Mouse (Mus musculus) T-helper 2 cell (primary cell): ENCODE results near the gene Gm49393.
"Not testable (repeated sequence)": the region's sequence is repeated elsewhere in the genome, so short reads cannot be mapped to it uniquely, and the experiment has no call there.

Source experiments
- in situ Hi-C: fragments of 300-600 bp; cut with MboI, MseI; formaldehyde crosslinking; loops from one replicate; pipeline ENCODE4 v1.15.1; 2025; ENCODE audit warnings: high pct_unique_total_duplicates

Gene Gm49393

DNA sequence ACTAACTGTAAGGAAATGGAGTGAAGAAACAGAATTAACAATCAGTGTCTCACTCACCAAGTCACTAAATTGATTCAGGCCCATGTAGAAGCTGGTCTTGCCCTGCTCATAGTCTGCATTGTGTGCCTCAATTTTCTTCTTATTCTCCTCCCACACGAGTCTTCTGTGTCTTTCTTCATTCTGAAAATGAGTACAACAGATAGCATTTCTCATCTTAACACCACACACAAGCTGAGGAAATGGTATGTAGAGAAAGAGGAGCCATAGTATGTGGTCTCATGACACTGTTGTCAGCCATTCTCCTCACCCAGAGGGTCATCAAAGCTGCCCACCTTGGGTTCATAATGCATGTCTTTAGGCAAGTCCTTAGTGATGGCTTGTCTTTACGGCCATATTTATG, at the start of gene Gm49393:
TSS of gene Gm49393 (minus strand) at position 101 of the 400 bp plus-strand sequence.
- in situ Hi-C loops, result not testable (repeated sequence)

DNA sequence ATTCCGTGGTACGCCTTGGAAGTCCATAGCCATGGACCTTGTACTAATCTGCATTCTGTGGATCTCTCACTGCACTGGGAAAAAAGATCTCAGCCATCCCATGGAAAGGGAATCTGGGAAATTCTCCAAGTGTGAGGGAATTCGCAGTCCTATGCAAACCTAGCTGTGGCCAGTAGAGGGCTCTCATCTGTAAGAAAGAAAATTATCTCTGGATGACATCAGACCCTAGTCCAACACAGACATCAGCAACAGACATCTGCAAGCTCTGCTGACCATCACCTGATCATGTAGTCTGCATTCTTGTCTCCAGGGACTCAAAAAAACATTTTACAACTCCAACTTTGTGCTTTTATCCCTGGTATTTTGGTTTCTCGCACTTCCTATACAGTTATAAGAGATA, 36.9 kb upstream of the Gm49393 start:
- in situ Hi-C loops, result not testable (repeated sequence)

DNA sequence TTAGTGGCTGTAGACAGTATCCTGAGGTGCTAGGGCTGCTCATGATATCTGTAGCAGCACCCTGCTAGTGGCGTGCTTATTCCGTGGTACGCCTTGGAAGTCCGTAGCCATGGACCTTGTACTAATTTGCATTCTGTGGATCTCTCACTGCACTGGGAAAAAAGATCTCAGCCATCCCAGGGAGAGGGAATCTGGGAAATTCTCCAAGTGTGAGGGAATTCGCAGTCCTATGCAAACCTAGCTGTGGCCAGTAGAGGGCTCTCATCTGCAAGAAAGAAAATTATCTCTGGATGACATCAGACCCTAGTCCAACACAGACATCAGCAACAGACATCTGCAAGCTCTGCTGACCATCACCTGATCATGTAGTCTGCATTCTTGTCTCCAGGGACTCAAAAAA, 28.6 kb upstream of the Gm49393 start:
- in situ Hi-C loops, result not testable (repeated sequence)

DNA sequence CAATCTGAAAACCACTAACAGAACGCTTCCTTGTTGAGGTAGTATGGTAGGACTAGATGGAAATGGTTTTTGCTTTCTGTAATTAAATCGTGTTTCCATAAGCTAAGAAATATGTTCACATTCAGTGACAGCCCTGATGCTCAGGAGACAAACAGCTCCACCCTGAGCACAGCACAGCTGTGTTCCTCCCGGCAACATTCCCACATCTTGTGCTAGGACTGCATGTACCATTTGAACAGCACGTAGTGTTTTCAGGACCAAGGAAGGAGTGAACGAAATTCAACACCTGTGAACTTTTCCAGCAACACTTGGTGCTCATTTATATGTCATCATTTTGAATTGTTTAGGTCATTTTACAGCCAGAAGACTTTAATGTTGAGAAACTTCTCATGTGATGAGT, 26.3 kb upstream of the Gm49393 start:
- in situ Hi-C loops, result no loop called here

DNA sequence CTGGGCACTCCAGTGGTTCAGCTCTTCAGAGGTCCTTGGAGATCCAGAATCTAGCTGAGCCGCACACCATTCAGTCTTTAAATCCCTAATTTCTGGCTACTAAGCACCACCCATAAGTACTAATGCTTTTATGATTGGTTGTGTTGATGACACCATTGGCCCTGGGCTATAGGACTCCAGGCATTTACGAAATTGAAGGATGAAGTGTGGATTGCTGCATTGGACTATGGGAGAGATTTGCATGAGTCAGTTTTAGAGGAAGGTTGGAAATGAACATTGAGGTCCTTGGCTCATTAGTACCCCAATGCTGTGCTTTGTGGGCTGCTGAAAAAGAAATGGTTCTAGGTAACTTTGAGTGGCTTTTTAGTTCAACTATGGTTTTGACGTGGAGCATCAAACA, 6.5 kb upstream of the Gm49393 start, which contains the start of gene Tpbpa:
TSS of gene Tpbpa (minus strand) at position 101 of the 400 bp plus-strand sequence.
- in situ Hi-C loops, result not testable (repeated sequence)

DNA sequence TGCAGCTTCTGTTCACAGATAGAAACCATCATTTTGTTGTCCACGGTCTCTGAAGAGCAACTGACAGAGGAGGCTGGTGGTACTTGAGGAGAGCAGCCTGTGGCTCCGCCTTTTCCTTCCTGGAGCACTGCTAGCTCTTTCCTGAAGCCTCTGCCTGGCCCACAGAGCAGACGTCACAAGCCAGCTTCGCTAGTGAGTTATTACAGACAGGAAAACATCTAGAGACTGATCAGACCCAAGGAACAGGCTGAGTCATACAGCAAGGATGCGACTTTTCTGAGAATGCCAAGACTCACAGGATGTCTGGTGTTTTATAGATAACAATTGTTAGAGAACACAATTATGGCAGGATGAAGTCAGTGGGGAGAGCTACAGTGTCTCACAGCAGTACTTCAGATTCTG, 1.1 kb upstream of the Gm49393 start, which contains the start of the genes Gm49391 and Ctla2a:
TSS of gene Gm49391 (minus strand) at position 72 of the 402 bp plus-strand sequence.
TSS of gene Ctla2a (minus strand) at position 126 of the 402 bp plus-strand sequence.
- in situ Hi-C loops, result no loop called here

DNA sequence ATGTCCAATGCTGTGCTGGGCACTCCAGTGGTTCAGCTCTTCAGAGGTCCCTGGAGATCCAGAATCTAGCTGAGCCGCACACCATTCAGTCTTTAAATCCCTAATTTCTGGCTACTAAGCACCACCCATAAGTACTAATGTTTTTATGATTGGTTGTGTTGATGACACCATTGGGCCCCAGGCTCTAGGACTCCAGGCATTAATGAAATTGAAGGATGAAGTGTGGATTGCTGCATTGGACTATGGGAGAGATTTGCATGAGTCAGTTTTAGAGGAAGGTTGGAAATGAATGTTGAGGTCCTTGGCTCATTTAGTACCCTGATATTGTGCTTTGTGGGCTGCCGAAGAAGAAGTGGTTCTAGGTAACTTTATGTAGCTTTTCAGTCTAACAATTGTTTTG, 30.6 kb downstream of the Gm49393 start, which contains the start of gene Tpbpb:
TSS of gene Tpbpb (minus strand) at position 101 of the 400 bp plus-strand sequence.
- in situ Hi-C loops, result loop anchor here (10.0 kb wide), 2 partner anchors 730 to 970 kb away; partner anchors contain the start of gene Gas1

- in situ Hi-C loops, result no loop called here
These were observed 38.1 kb downstream of the Gm49393 start, which contains the start of gene Ctla2b for GRCm38 (mm10) chr13:60897328-60897727. Ctla2b (minus strand) TSS chr13:60897447.

GRCm38 (mm10) chr13:60896794-60897193, 38.6 kb downstream of the Gm49393 start, which contains the start of gene Gm49392:
Gm49392 (minus strand) TSS chr13:60896894.
- in situ Hi-C loops, result not testable (repeated sequence)

GRCm38 (mm10) chr13:60895406-60896160, 39.8 kb downstream of the Gm49393 start:
- in situ Hi-C loops, result no loop called here

DNA sequence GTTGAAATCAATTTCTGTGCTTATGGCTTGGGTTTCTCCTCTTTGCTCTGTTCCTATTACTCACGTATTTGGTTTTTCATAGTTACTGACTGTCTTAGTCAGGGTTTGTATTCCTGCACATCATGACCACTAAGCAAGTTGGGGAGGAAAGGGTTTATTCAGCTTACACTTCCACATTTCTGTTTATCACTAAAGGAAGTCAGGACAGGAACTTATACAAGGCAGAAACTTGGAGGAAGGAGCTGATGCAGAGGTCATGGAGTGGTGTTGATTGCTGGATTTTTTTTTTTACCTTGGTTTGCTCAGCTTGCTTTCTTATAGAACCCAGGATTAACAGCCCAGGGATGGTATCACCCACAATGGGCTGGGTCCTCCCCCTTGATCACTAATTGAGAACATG, 43.1 kb downstream of the Gm49393 start:
- in situ Hi-C loops, result no loop called here

DNA sequence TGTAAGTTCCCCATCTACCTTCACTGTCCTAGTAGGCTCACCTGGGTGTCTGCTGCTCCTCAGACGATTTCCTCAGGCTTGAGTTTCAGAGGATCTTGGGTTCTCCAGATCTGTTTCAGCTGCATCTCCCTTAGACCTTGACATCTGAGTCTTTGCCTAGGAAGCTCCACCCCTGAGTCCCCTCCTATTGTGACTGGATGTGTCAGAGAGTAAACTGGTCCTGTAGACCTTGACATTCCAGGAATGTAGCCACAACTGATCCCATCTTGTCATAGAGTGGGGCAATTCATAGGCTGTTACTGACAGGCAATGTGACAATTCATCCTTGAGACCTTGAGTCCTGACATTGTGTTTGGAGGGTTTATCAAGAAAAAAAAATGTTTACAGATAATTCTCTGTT, 71.1 kb downstream of the Gm49393 start, which contains the start of gene 4930486L24Rik:
TSS of gene 4930486L24Rik (minus strand) at position 195 of the 400 bp plus-strand sequence.
- in situ Hi-C loops, result no loop called here

DNA sequence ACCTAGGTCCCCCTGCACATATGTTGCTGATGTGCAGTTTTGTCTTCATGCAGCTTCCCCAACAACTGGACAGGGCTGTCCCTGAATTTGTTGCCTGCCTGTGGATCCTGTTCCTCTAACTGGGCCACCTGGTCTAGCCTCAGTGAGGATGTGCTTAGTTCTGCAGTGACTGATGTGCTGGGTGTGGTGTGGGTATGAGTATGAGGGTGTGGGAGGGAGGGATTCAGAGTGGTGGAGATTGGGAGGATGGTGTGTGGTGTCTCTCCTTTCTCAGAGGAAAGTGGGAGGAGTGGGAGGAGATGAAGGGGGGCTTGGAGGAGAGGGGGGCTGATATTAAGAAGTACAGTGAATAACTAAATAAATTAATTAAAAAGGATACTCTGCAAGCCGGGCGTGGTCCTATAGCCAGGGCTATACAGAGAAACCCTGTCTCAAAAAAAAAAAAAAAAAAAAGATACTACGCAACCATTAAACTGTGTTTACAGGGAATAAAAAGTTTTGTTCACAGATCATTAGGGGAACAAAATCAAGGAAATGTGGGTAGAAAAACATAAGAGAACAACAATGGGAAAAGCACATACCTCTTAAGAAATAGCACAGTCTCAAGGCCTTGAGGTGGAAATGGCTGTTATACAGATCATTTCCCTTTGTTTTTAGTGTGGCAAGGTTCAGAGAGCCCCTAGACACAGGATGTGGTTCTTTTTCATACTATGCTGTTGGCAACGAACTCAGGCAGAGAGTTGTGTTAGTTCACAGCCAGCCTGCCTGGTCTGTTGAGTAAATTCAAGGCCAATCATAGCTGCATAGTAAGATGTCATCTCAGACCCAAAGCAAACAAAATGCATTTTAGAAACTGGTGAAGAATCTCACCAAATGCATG, 86.9 kb downstream of the Gm49393 start:
- in situ Hi-C loops, result no loop called here

GRCm38 (mm10) chr13:60843153-60843552, 92.2 kb downstream of the Gm49393 start:
- in situ Hi-C loops, result no loop called here

DNA sequence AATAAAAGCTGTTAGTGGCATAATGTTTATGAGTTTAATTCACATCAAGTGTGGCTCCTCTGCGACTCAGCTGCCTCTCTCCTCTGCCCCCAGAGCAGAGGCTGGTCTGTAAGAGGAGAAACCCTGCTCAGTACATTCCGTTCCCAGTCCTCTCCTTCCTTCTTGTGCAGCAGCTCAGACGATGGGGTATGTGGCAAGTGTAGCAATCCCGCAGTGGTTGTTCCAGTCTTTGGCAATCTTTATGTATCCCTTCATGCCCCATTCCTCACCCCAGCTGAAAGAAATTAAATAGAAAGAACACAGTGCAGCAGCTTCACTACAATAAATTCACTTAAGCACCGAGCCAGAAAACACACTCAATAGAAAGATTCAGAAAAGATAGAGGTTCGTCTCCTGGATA, 92.7 kb downstream of the Gm49393 start:
- in situ Hi-C loops, result no loop called here

GRCm38 (mm10) chr13:60839353-60839902, 96.0 kb downstream of the Gm49393 start:
- in situ Hi-C loops, result no loop called here

DNA sequence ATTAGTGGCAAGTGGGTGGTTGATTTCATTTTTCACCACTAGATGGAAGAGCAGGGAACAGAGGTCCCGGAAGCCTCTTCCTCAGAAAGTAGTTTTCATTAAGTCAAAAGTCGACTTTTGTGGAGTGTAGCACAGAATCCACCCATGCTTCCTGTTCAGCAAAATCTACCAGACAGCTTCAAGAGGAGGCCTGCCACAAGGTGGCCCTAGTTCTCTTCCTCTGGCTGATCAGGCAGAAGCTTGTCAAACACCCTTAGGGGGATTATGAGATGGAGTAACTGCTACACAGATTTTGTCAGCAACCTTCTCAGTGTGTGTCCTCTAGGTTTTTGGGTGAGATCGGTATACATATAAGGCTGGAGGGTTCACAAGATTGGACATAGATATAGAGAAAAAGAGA, 109.3 kb downstream of the Gm49393 start:
- in situ Hi-C loops, result no loop called here

GRCm38 (mm10) chr13:60820486-60821175, 114.8 kb downstream of the Gm49393 start:
- in situ Hi-C loops, result no loop called here

GRCm38 (mm10) chr13:60819469-60819868, 115.9 kb downstream of the Gm49393 start:
- in situ Hi-C loops, result loop anchor here (5.0 kb wide), 1 partner anchor 57 kb away; no protein-coding TSS in a partner anchor

- in situ Hi-C loops, result no loop called here
These were observed 121.7 kb downstream of the Gm49393 start for GRCm38 (mm10) chr13:60813722-60814121.

- in situ Hi-C loops, result no loop called here
These were observed 122.6 kb downstream of the Gm49393 start for GRCm38 (mm10) chr13:60812768-60813167.
